Mouse (Mus musculus) lung, postnatal 0 days (tissue): ENCODE measurements at regions not wholly inside any gene's neighbourhood (a gene's known extent, or its start where the extent isn't known, plus 50 kb on each side); places are given as distances from the start of the nearest gene placed in this dataset.

ENCODE experiments used
- CTCF ChIP-seq: IDR thresholded peaks from 2 replicates; pipeline ENCODE4 v1.5.1; 2016; ENCODE audit warnings: antibody characterized with exemption, mild to moderate bottlenecking
- EP300 ChIP-seq: IDR thresholded peaks from 2 replicates; pipeline ENCODE4 v1.6.1; 2016; ENCODE audit warnings: antibody characterized with exemption, mild to moderate bottlenecking, control low read depth

DNA sequence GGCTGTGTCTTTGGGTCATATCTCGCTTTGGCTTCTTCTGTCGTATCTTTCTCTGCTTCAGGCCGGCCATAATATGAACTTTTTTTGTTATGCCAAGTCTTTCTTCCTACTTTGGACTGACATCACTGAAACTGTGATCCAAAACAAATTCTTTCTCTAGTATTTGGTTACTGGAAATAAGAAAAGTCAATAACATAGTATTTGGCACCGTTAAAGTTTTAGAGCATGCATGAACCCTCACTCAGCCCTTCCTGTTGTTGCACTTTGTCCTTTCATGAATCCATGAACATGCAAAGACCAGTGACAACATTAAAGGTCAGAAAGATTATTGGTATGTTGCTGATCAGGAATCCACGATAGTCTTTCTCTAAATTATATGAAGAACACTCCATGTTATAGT, 103.1 kb upstream of the Palmd start:
- TF ChIP-seq CTCF (no peak), EP300 (no peak)
